Mouse (Mus musculus) bone marrow macrophage, adult 2 months (primary cell): ENCODE measurements around the gene Wasf1.

Experiments used
- CTCF ChIP-seq: IDR thresholded peaks from 2 replicates; pipeline ENCODE4 v1.5.1; 2012; ENCODE audit warnings: low read depth, mild to moderate bottlenecking, low read length, moderate library complexity
- POLR2A ChIP-seq: IDR thresholded peaks from 2 replicates; pipeline ENCODE4 v1.6.1; 2012; ENCODE audit warnings: mild to moderate bottlenecking, low read depth, low read length, borderline replicate concordance

DNA sequence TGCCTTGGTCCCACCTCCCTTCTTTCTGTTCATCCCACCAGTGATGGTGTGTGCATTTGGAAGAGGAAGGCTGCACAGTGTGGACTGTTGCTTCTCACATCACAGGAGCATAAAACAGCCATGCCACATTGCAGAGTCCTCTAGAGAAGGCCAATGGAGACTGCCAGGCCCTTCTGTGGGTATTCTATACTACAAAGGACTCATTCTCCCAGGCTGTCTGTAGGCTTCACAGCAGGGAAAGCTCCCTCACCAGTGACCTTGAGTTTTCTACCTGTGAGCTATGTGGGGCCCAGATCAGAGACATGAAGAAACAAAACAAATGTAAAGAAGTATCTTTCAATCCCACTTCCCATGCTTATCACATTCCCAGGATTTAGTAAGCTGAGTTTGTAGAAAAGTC is 100.5 kb downstream of the Wasf1 start:
- TF ChIP-seq CTCF (no peak), POLR2A (no peak)
